ENCODE assay signal across 8 mouse cellular contexts in the genomic region with DNA sequence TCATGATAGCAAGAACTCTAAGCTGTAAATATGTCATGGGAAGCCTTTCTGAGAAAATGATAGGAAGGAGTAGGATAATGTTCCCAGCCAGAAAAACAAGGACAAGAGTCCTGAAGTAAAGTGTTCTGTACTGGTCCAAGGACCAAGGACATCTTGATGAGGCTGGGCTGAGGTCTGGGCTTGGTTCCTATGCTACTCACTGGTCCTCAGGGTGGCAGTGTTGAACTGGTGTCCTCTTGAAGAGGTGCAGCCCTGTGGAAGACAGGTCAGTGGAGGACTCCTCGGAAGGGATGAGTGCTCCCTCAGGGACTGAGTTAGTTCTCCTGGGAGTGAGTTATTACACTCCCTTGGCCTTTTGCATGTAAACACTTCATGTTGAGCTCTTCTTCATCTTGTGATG.
DNase-seq lines count a peak whose midpoint lies in the region; ATAC-seq and TF ChIP-seq lines count a peak whose summit lies in the region.

No protein-coding gene starts in this region.

- H3K9ac ChIP-seq in forebrain, postnatal 0 days = no peak overlapping the region
- H3K9ac ChIP-seq in forebrain, embryonic 14.5 days (ENCODE audit: low read length) = no peak overlapping the region

- no peak for DNase-seq in forebrain, postnatal 0 days
- no peak for DNase-seq in forebrain, embryonic 14.5 days (ENCODE audit: low spot score)
- DNase-seq in urinary bladder, adult 18-20 months (ENCODE audit: low spot score in 2 of 2) = peak; percentile 17 to 43
- DNase-seq in urinary bladder, postnatal 4 days (ENCODE audit: low spot score in 2 of 2) = no peak
- peak; percentile 17 for DNase-seq in heart, postnatal 25 days (ENCODE audit: low spot score)
- DNase-seq in lung, postnatal 4 days = peak; percentile 43 to 50
- DNase-seq in natural killer cell, adult 2 months (ENCODE audit: low spot score in 2 of 2) = no peak
- no peak for DNase-seq in thymus, postnatal 25 days

- intact Hi-C loops in heart, postnatal 25 days (cut with DNase I) = loop anchor here (5.0 kb wide), 1 partner anchor 1308 kb away; no protein-coding TSS in a partner anchor

- WGBS in forebrain, postnatal 0 days = 59% methylated on average over 1 of the region's 1 CpGs
- WGBS in forebrain, embryonic 14.5 days = 71% methylated on average over 1 of the region's 1 CpGs

- H3K9me3 ChIP-seq in forebrain, postnatal 0 days (ENCODE audit: low read length) = no peaks in the 10 kb centered on the region
- H3K9me3 ChIP-seq in forebrain, embryonic 14.5 days (replicated peaks; ENCODE audit: control insufficient read depth, low read length) = no peaks in the 10 kb centered on the region

- TF ChIP-seq CTCF in forebrain, postnatal 0 days (IDR thresholded peaks at IDR 0.05; ENCODE audit: low read depth) = peak; percentile 23; the same call in 1 of the 2 replicates

- H3K4me2 ChIP-seq in forebrain, postnatal 0 days (ENCODE audit: low read depth) = no peak overlapping the region
- no peak overlapping the region for H3K4me2 ChIP-seq in forebrain, embryonic 14.5 days (ENCODE audit: low read length)

- H3K4me3 ChIP-seq in forebrain, postnatal 0 days (ENCODE audit: low read depth, low read length) = no peak overlapping the region
- no peak overlapping the region for H3K4me3 ChIP-seq in forebrain, embryonic 14.5 days (ENCODE audit: low read depth, low read length)

- H3K27ac ChIP-seq in forebrain, postnatal 0 days (ENCODE audit: low read depth, low read length) = no peak overlapping the region
- no peak overlapping the region for H3K27ac ChIP-seq in forebrain, embryonic 14.5 days (ENCODE audit: low read depth, low read length)

- no peaks in the 10 kb centered on the region for H3K36me3 ChIP-seq in forebrain, postnatal 0 days (ENCODE audit: insufficient read depth)
- no peaks in the 10 kb centered on the region for H3K36me3 ChIP-seq in forebrain, embryonic 14.5 days (ENCODE audit: control insufficient read depth, insufficient read depth, low read length)

- no peaks in the 10 kb centered on the region for H3K27me3 ChIP-seq in forebrain, postnatal 0 days (ENCODE audit: insufficient read depth, low read length)
- no peaks in the 10 kb centered on the region for H3K27me3 ChIP-seq in forebrain, embryonic 14.5 days (replicated peaks; ENCODE audit: control insufficient read depth, insufficient read depth, low read length)

- ATAC-seq in forebrain, postnatal 0 days = no peak
- no peak for ATAC-seq in forebrain, embryonic 14.5 days

- H3K4me1 ChIP-seq in forebrain, postnatal 0 days (ENCODE audit: insufficient read depth) = no peaks in the 10 kb centered on the region
- H3K4me1 ChIP-seq in forebrain, embryonic 14.5 days (ENCODE audit: control insufficient read depth, insufficient read depth, low read length) = no peaks in the 10 kb centered on the region

Comparison
In these comparisons a context has a peak if more than half of its experiments do, and no peak if none do; other contexts are left out.
1. DNase-seq: peak in urinary bladder, adult 18-20 months (2 of 2), heart, postnatal 25 days (single experiment) and lung, postnatal 4 days (2 of 2); none in forebrain, postnatal 0 days (single experiment), forebrain, embryonic 14.5 days (single experiment), urinary bladder, postnatal 4 days (0 of 2), natural killer cell, adult 2 months (0 of 2) and thymus, postnatal 25 days (single experiment).